Mouse (Mus musculus) layer of hippocampus, adult 18-20 months (tissue): ENCODE results near the gene H2-Ob. TPM values are rescaled to one million over a fixed set of nuclear protein-coding genes. Genes with fewer than 3 reads are reported as not detected.
A peak's percentile ranks its signal among the peaks of the same experiment; 100 is the strongest.
"Not testable (repeated sequence)": the region's sequence is repeated elsewhere in the genome, so short reads cannot be mapped to it uniquely, and the experiment has no call there.

ENCODE experiments used
- DNase-seq, 2 experiments: peaks; one replicate each; pipeline ENCODE4 v3.0.0; 2022; ENCODE audit warnings: low spot score in 2 of 2
- total RNA-seq, 2 experiments: library from RNA; stranded (reverse); gene quantifications; 2 replicates each; pipeline ENCODE4 v1.2.3; 2021

The H2-Ob gene
- total RNA-seq, 2 experiments from 2014 or later = 0.20 to 0.37 TPM

GRCm38 (mm10) chr17:34207456-34207855 is 31.2 kb upstream of the H2-Ob start:
- DNase-seq = no peak

- no peak for DNase-seq
These were observed 30.8 kb upstream of the H2-Ob start for GRCm38 (mm10) chr17:34207866-34208265.

- no peak for DNase-seq
These were observed 30.3 kb upstream of the H2-Ob start for GRCm38 (mm10) chr17:34208421-34208820.

GRCm38 (mm10) chr17:34209680-34210079 is 29.0 kb upstream of the H2-Ob start:
- no peak for DNase-seq

- no peak for DNase-seq
These were observed 28.1 kb upstream of the H2-Ob start for GRCm38 (mm10) chr17:34210599-34210998.

GRCm38 (mm10) chr17:34211746-34212365 is 26.8 kb upstream of the H2-Ob start:
- DNase-seq = no peak

- no peak for DNase-seq
These were observed 24.8 kb upstream of the H2-Ob start for GRCm38 (mm10) chr17:34213936-34214335.

GRCm38 (mm10) chr17:34215176-34215575 is 23.5 kb upstream of the H2-Ob start:
- no peak for DNase-seq

- no peak for DNase-seq
These were observed 21.3 kb upstream of the H2-Ob start for GRCm38 (mm10) chr17:34217216-34217928.

- no peak for DNase-seq
These were observed 20.7 kb upstream of the H2-Ob start for GRCm38 (mm10) chr17:34217986-34218385.

- DNase-seq = no peak
These were observed 20.0 kb upstream of the H2-Ob start for GRCm38 (mm10) chr17:34218675-34219074.

- DNase-seq = not testable (repeated sequence)
These were observed 19.6 kb upstream of the H2-Ob start for GRCm38 (mm10) chr17:34219096-34219495.

- DNase-seq = peak in 1 of 2 experiments; percentile 52
These were observed 18.9 kb upstream of the H2-Ob start for GRCm38 (mm10) chr17:34219801-34220200.

- DNase-seq = not testable (repeated sequence)
These were observed 18.3 kb upstream of the H2-Ob start for GRCm38 (mm10) chr17:34220401-34220800.

- no peak for DNase-seq
These were observed 13.9 kb upstream of the H2-Ob start for GRCm38 (mm10) chr17:34224816-34225215.

- DNase-seq = no peak
These were observed 13.3 kb upstream of the H2-Ob start for GRCm38 (mm10) chr17:34225426-34225825.

- not testable (repeated sequence) for DNase-seq
These were observed 12.8 kb upstream of the H2-Ob start for GRCm38 (mm10) chr17:34225911-34226310.

GRCm38 (mm10) chr17:34230971-34231370 is 7.7 kb upstream of the H2-Ob start:
- not testable (repeated sequence) for DNase-seq

GRCm38 (mm10) chr17:34232021-34232420 is 6.7 kb upstream of the H2-Ob start:
- not testable (repeated sequence) for DNase-seq

- DNase-seq = peak; percentile 43 to 83
These were observed 3.8 kb upstream of the H2-Ob start for GRCm38 (mm10) chr17:34234926-34235325.

- DNase-seq = no peak
These were observed 2.0 kb upstream of the H2-Ob start for GRCm38 (mm10) chr17:34236691-34237090.

GRCm38 (mm10) chr17:34237741-34238140 is 962 bp upstream of the H2-Ob start:
- no peak for DNase-seq

GRCm38 (mm10) chr17:34239601-34240041 is 918 bp downstream of the H2-Ob start:
- DNase-seq = no peak
